Mouse (Mus musculus) left cerebral cortex, postnatal 25 days (tissue): Measurements from ENCODE around the gene Gnptg. TPM values are rescaled to one million over a fixed set of nuclear protein-coding genes. Genes with fewer than 3 reads are reported as not detected.

Source experiments
- DNase-seq, 2 experiments: peaks; one replicate each; pipeline ENCODE4 v3.0.0; 2022; ENCODE audit warnings: low spot score in 2 of 2, mixed read lengths in 1 of 2
- intact Hi-C: fragments of 180-260 bp; cut with DNase I; formaldehyde crosslinking; loops from one replicate; pipeline ENCODE4 v1.15.1; 2025
- total RNA-seq, 2 experiments: library from RNA; stranded (reverse); gene quantifications; 2 replicates each; pipeline ENCODE4 v1.2.3; 2021

Gnptg gene
- total RNA-seq, result 10 to 100 TPM; 71.3 to 79.8 TPM

GRCm38 (mm10) chr17:25239695-25240636, at the start of gene Gnptg, which contains the start of gene Tsr3:
Gene Gnptg (minus strand): TSS chr17:25240124.
Gene Tsr3 (plus strand): TSS chr17:25240170.
- peak; percentile 87 to 90 for DNase-seq
- intact Hi-C loops, result no loop called here

- DNase-seq, result peak; percentile 28 to 56
- intact Hi-C loops, result loop anchor here (1.0 kb wide), 1 partner anchor 74 kb away; no protein-coding TSS in a partner anchor
These were observed 48.9 kb upstream of the Gnptg start for GRCm38 (mm10) chr17:25288842-25289241.

- peak; percentile 44 to 56 for DNase-seq
- intact Hi-C loops, result no loop called here
These were observed 45.1 kb upstream of the Gnptg start for GRCm38 (mm10) chr17:25285033-25285432.

GRCm38 (mm10) chr17:25282133-25282532, 42.2 kb upstream of the Gnptg start:
- intact Hi-C loops, result no loop called here
- no peak for DNase-seq

GRCm38 (mm10) chr17:25275833-25276232, 35.9 kb upstream of the Gnptg start:
- intact Hi-C loops, result no loop called here
- DNase-seq, result no peak

GRCm38 (mm10) chr17:25274571-25275346, 34.8 kb upstream of the Gnptg start, which contains the start of gene Ube2i:
Gene Ube2i (minus strand): TSS chr17:25274622.
- DNase-seq, result no peak
- intact Hi-C loops, result no loop called here

GRCm38 (mm10) chr17:25273706-25274501, 34.0 kb upstream of the Gnptg start:
- intact Hi-C loops, result loop anchor here (1.0 kb wide), 1 partner anchor 90 kb away; the partner anchor contains the start of gene BC003965
- DNase-seq, result peak; percentile 98

GRCm38 (mm10) chr17:25272951-25273705, 33.2 kb upstream of the Gnptg start:
- DNase-seq, result peak; percentile 93 to 96
- intact Hi-C loops, result loop anchor here (1.0 kb wide), 1 partner anchor 89 kb away; the partner anchor contains the start of gene BC003965

- DNase-seq, result no peak
- intact Hi-C loops, result no loop called here
These were observed 32.4 kb upstream of the Gnptg start for GRCm38 (mm10) chr17:25272326-25272725.

- DNase-seq, result no peak
- intact Hi-C loops, result no loop called here
These were observed 30.9 kb upstream of the Gnptg start for GRCm38 (mm10) chr17:25270795-25271335.

- intact Hi-C loops, result no loop called here
- peak in 1 of 2 experiments; percentile 59 for DNase-seq
These were observed 24.5 kb upstream of the Gnptg start for GRCm38 (mm10) chr17:25264453-25264852.

GRCm38 (mm10) chr17:25257804-25258261, 17.9 kb upstream of the Gnptg start:
- intact Hi-C loops, result no loop called here

GRCm38 (mm10) chr17:25256140-25256754, 16.3 kb upstream of the Gnptg start, which contains the start of gene Baiap3:
Gene Baiap3 (minus strand): TSS chr17:25256364.
- no peak for DNase-seq
- intact Hi-C loops, result no loop called here

More at GRCm38 (mm10) chr17:25257804-25258261, 17.9 kb upstream of the Gnptg start:
- no peak for DNase-seq

- no peak for DNase-seq
- intact Hi-C loops, result no loop called here
These were observed 15.2 kb upstream of the Gnptg start for GRCm38 (mm10) chr17:25255110-25255509.

GRCm38 (mm10) chr17:25253760-25254159, 13.8 kb upstream of the Gnptg start:
- intact Hi-C loops, result no loop called here
- DNase-seq, result peak in 1 of 2 experiments; percentile 47

GRCm38 (mm10) chr17:25252643-25253042, 12.7 kb upstream of the Gnptg start:
- no peak for DNase-seq
- intact Hi-C loops, result no loop called here

- no peak for DNase-seq
- intact Hi-C loops, result no loop called here
These were observed 10.4 kb upstream of the Gnptg start for GRCm38 (mm10) chr17:25250181-25250835.
